Mouse (Mus musculus) 416B (cell line): ENCODE data around the gene Trpm3.

Experiments
- DNase-seq: peaks from one replicate; pipeline ENCODE4 v3.0.0; 2011; ENCODE audit warnings: low read depth

The Trpm3 gene

DNA sequence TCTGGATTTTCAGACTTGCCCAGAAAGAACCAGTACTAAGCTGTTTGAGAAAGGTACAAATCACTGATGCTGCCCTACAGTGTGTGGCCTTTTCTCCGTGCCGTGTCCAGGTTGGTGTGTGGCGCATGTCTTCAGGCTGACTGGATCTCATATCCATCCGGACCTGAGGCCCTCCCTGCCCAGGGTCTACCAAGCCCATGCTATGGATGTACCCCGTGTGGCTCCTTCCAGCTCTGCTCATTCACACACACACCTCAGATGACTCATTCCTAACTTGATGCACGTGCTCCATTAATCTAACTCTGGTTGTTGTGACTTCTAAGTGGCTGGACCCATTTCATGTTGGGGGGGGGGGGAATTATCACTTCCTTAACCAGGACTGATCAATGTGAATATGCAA, 789.5 kb downstream of the Trpm3 start:
- no peak for DNase-seq

DNA sequence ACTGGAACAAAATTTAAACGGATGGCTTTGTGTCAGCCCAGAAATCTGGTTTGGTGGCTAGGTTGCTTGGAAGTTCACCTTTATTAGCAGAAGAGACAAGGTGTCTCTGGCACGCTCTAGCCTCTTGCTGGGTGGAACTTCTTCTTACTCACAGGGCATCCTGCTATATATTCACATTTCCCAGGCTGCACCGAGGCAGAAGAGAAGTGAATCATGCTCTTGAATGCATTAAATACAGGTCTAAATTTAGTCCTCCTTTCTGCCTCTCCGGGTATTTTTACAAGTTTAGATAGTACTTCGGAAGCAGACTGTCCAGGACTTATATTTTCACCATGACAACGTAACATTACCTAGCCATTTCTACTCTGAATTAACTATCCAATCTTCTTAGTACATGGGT, 790.9 kb downstream of the Trpm3 start:
- no peak for DNase-seq

DNA sequence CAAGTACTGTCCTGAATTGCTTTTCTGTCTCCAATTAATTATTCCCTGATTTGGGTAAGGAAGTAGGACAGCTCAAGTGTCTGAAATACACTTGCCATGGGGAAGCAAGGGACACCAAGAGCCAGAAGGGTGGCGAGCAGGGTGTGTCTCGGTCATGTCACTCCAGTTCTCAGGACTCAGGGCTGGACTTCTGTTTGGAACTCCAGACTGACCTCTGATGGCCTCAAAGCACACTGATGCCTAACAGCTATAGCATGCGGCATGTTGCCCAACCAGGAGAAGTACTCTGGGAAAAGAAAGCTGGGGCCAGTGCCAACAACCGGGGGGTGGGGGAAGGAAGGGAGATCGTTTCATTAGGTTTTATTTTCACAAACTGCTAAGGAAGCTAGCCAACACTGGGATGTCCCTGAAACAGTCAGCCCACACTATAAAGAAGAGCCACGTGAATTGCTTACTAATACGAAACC, 791.6 kb downstream of the Trpm3 start:
- no peak for DNase-seq

DNA sequence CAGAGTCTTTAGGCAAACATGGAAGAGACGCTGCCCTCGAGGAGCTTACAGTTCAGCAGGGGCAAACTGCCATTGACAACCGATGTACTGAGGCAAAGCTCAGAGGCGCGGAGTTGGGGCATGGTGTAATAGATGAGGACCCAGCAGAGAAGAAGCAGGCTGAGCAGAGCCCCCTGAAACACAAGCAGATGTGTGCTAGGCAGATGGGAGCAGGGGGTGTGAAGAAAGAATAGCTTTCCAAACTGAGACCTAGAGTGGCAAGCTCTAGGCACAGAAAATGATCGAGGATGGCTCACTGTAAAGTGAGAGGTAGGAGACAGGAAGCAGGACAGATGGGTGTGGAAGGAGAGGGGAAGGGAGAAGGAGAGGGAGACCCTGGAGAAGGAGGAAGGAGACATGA, 792.2 kb downstream of the Trpm3 start:
- DNase-seq, result no peak

DNA sequence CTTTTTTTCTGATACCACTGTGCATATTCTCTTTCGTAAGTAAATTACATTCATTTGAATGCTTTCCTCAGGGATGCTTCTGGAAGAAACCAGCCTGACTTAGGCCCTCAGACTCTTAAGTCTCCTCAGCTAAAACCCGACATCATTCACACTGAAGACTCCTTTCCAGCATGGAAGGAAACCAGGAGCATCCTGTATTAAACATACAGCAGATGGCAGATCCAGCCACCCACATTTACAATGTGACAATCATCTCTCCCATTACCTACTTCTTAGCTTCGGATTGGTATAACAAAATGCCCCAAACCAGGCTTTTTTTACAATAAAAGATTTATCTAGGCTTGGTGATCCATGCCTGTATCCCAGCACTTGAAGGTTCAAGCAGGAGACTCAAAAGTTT, 796.2 kb downstream of the Trpm3 start:
- no peak for DNase-seq

DNA sequence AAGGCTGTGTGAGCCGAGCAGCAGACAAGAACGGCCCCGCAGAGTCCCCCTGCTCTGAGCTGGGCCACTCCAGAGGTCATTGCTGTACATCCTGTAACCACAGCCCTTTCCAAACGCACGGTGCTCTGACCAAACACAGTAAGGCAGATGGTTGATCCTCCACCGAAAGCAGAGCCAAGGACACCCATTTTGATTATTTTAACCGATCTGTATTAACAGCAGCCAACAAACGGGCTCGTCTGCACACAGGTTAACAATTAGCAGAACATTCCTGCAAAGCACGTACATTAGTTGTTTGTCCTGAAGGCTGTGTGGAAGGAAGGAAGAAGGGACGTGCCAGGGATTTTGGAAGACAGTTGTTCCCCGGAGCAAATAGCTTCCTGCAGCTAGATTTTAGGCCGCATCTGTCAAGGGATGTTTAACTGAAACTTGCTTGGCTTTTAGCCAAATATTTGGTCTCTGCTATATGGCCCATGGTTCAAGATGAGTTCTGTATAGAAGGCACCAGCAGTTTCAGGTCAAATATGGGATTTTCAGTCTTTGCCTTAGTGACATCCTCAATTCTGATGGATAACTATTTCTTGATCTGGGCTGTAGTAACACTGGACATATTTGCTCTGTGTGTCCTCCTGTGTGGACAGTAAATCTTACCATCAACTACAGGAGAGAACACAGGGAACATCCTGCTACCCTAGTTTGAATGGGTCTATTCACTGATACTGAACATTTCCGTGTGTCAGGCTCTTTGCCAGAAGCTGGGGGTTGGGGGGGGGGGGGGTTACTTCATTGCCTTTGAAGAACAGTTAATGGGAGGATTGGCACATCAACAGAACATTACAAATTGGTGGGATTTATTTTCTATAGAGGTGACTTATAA, 800.2 kb downstream of the Trpm3 start:
- no peak for DNase-seq

DNA sequence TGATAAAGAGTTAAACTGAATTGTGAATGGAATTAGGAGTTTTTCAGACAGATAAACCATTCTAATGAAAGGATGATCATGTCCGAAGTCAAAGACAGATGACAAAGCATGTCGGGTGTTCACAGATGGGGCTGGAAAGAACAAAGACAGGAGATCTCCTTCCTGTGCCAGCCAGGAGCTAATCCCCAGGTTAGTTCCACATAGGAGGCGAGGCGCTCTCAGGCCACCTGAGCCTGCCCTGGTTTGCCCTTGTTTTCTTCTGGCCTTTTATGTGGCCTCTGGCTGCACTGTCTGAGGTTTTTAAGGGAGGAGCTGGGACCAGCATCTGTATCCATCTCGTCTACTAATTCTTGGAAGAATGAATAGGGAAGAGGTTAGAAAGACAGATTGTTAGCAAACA, 801.0 kb downstream of the Trpm3 start:
- no peak for DNase-seq

DNA sequence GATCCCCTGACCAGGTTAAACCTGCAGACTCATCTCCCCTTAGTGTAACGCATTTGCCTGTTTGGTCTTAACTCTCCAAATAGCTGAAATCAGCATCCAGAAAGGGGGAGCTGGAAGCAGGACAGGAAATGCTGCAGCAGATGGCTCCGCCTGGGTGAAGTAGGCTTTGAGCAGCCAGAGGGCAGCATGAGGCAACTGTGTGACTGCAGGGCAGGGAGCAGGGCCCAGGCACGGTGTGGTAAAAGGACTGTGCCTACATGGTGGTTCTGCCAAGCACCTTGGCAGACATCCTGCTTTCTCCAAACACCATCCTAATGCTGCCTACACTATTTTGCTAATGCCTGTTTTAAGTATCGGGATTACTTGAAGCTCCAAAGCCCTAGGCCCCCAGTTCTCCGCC, 801.6 kb downstream of the Trpm3 start:
- DNase-seq, result peak; percentile 21

DNA sequence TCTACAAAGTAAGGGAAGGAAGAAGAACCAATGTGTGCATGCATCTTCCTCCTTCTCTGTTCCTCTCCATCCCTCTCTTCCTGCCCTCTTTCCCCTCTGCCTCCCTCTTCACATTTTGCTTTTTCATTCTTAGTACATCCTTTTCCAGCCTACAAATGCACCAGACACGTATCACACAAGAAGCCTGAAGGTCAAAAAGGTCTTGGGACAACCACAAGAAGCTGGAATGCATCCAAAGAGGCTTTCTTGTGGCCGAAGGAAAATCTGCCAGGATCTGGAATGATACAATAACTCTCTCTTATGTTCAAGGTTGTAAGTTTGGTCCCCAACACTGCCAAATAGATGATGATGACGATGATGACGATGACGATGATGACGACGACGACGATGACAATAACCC, 802.1 kb downstream of the Trpm3 start:
- DNase-seq, result no peak

DNA sequence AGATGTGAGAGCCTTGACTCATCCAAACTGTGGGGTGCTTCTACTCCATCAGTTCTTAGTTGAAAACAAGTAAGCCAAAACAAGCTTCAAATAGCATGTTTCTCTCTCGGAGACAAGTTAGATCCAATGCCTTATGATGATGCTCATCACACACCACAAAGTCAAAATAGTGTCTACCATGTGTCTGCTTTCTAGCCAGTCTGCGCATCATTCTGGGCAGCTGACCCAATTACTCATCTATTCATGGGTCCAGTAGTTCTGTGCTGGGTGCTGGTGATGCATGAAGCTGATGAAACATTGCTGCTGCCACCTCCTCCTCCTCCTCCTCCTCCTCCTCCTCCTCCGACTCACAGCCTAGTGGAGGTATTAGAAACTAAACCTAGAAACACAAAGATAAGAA, 813.6 kb downstream of the Trpm3 start:
- DNase-seq, result no peak

DNA sequence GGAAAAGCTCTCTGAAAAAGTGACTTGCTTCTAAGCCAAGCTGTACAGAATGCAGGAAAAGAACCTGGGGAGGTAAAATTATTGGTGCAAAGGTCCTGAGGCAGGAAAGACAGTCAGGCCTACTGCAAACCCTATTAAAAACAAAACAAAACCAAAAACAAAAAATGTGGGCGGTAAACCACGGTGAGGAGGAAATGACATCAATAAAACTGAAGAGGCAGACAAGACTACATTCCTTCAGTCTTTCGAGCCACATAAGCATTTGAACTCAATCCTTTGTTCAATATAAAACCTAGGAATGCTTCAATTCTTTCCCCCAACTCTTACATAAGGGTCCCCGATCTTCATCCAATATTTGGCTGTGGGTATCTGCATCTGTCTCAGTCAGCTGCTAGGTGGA, 814.3 kb downstream of the Trpm3 start:
- DNase-seq, result no peak

DNA sequence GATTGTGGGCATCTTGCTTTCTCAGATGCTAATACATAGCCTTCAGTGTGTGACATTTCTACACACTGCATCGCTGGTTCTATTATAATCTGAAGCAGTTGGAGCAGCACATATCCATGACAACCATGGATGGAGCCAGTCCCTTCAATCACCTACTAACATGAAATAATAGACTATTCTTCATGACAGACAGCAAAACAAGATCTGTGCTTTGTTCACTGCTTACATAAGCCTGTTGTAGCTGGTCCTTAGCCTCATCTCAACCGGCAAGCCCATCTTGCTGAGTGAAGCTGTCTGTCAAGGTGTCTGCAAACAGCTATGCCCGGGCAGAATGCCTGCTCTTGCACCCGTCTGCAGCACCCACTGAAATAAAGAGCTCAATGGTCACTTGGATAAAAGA, 819.6 kb downstream of the Trpm3 start:
- DNase-seq, result no peak

DNA sequence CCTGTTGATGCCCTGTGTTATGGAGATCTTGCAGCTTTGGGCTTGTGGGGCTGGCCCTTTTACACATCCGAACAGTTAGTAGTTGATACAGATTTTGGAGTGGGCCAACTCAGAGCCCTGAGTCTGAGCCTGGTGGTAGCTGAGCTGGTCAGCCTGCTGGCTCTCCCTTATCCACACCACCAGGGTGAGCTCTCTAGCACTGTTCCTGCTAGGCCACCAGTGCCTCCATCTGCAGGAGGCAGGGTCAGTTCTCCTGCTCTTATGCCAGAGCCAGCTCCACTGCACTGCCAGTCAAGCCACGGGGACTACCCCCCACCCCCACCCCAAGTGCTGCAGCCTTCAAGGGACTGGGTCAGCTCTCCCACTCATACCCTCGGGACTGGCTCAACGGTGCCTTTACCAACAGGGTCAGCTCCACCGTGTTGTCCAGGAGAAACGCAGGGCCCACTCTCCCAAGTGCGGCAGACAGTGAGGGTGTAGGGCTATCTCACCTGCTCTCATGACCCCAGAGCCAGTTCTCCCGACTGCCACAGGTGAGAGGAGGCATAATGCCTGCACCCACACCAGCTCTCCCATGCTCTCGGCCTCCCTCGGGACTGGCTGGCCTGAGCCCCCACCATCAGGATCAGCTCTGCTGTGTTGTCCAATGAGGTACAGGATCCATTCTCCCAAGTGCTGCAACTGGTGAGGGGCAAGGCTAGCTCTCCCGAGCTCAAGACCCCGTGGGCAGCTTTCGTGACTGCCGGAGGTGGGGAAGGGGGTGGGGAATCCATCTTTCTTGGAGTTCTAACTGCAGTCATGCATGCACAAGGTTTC, 821.8 kb downstream of the Trpm3 start:
- no peak for DNase-seq

DNA sequence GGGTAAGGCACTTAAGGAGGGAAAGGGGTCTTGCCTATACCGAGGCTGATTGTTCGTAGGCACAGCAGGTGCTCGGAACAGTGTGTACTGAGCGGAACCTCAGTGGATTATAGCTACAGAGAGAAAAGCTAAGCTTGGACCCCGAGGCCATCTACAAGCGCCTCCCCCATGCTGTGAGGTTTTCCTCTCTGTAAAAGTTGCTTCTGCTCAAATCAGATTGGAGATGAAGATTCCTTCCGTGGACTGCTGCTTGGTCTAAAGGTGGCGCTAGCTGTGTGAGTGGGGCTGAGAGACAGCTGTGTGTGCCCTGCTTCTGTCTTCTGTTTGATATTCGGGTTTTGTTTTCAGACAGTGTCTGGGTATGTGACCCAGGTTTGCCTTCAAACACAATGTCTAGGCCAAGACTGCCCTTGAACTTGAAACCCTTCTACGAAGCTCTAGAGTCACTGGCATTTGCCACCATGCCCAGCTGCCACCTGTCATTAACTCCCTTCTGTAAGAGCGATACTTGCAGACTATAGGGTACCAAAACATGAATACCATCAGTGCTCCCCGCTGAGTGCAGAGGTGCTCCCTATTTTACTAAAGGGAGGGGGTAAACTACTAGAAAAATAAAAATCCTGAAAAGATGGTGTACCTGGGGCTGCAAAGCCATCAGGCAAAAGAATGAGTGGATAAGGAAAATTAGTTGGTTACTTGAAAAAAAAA, 823.3 kb downstream of the Trpm3 start:
- DNase-seq, result no peak

DNA sequence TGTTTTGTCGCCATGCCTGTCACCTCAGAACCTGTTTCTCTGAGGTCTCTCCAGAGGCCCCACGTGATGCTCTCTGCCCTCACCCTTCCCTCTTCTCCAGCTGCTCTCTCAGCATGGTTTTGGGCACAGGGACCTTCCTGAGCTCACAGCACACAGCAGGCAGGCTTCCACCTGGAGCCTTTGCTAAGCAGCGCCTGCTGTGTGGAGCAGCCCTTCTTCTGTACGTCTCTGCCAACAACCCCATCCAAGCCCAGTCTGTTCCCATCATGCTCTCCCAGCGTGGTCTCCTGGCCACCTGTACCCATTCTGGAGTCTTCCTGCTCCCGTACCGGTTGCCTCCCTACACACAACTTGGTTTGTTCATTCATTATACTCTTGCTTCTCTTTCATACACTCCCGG, 823.9 kb downstream of the Trpm3 start:
- DNase-seq, result no peak

DNA sequence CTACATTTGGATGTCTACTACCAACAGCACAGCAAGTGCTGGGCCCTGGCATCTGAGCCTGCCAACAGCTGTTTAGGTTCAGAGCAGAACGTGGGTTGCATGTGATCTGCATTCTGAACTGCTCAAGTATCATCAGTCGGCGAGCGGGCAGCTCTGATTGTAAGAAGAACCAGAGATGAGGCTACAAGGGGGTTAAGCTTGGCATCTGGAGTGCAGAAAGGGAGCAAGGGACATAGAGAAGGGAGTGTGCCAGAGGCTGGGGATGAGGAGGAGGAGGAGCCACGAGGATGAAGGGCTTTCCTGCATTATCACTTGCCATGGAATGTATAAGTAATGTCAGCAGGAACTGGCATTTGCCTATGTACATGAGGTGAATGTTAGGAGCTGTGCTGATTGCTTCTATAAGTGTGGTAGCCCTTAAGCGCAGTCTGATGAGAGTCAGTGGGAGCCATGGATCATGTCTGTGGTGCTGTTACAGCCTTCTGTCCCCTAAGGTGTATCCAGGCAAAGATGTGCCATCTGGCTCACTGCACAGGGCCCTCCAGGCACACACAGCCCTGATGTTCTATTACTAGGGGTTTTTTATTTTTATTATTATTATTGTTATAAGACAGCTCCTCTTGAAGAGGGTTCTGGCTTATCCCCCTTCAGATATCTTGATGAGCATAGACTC, 825.0 kb downstream of the Trpm3 start:
- no peak for DNase-seq

DNA sequence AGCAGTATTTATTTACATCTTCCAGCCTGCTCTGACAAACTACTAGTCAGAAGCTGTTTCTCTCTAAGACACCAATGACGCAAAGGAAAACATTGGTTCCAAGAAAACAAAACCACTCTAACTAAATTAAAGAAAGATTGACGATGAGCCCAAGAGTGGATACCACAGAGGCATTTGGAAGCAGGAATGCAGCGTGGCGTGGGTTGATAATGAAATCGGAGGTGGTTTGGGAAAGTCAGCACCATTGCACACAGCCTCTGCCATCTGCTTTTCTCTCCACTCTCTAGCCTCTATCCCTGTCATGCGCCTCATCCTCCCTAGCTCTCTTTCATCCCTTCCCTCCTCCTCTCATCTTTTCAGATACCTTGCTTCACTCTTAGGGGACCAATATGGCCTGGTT, 826.6 kb downstream of the Trpm3 start:
- DNase-seq, result no peak

DNA sequence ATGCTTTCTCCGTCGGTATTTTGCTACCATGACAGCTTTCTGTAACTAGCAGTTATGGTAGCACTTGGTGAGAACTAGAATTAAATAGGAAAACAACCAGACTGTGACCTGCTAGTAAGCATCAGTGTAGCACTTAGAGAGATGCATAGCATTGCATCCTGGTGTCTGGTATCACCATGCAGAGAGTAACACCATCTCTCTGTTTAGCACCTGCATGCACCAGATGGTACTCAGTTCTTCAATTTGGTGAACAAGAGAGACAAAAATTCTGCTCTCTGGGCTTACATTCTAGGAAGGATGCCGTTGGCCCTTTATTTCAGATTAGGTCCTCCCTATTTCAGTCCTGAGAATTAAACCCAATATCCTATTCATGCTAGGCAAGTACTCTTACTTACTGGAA, 834.4 kb downstream of the Trpm3 start:
- no peak for DNase-seq

DNA sequence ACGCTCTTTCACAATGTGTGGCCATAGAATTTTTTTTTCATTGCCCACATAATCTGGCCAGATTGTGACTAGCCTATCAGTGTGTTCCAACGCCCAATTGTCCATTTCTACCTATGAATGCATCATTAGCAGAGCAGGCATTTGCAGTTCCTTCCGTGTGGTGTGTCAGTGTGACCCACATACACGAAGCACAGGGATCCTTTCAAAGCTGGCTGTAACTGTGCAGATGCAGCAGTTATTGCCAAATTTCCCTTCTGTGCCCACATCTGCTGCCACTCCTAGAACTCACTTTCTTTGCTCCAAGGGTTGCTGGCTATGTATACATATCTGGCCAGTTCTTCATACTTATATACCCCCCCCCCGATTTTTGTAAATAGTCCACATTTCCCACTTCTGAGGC, 834.9 kb downstream of the Trpm3 start:
- peak; percentile 1 for DNase-seq

DNA sequence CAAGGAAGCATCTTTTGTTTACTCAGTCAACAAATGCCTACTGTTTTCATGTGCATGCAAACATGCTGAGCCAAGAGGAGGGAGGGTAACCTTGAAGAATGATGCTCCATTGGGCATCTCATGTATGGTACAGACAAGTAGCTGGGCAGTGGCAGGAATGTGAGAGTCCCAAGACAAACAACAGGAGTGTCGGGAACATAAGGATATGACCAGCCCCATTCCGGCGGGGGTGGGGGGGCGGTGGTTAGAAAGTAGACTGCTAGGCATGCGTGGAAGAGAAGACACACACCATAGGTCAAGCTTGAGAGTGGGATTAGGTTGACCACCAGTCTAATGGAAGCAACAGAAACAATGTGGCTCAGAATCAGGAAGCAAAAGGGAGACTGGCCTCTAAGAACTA, 837.0 kb downstream of the Trpm3 start:
- no peak for DNase-seq

DNA sequence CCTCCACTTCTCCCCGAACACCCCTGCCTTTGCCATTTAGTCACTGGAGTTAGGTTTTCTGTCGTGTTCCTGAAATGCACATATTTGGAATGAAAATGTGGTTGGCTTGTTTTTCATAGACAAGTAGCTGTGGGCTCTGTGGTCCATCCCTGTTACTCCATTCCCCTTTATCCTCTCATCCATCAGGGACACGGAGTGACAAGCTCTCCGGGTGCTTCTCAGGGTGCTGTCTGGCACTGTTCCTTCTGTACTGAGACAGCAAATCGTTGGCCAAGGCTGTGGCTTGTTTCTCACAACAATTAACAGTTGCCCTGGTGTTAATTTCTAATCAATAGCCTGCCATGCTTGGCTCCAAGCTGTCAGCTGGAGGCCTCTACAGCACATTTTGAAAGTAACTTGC, 838.7 kb downstream of the Trpm3 start:
- DNase-seq, result no peak

DNA sequence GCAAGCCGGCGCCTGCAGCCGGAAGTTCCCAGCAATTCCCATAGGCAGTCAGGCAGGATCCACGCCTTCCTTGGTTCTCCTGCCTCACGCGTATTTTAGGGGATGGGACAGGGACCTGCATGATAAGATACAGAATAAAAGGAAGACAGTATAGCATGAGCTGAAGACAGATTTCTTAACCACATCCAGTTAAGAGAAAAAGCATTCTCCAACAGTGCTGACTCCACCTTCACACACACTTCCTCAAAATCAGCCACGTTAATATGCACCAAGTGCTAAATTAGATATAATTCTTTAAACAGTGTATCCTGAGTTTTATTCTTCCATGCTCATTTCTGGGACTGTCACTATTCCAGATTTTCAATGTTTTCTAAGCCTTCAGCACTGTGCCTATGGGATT, 839.9 kb downstream of the Trpm3 start:
- DNase-seq, result no peak
